Mouse (Mus musculus): Measurements from ENCODE around the gene Xrcc6. TPM values are rescaled to one million over a fixed set of nuclear protein-coding genes. Genes with fewer than 3 reads are reported as not detected.

The Xrcc6 gene
- polyA plus RNA-seq, 1 experiment from 2014 or later: 88.5 TPM

DNA sequence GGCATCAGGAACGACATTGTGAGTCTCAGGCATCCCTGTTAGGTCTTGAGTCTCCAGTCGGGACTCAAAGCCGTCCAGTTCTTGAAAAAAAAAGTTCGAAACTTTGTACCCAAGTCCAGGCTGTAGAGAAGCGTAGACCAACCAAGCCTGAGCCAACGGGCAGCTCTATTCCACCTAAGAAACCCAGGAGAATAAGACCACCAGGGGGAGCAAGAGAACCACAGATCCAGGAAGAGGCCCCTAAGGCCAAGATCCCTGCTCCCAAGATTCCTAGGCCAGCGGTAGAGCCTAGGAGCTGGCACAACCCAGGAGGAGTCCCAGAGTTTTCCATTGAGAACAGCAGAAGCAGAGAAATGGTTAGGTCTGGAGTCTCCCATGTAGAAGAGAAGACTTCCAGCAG, 77.9 kb downstream of the Xrcc6 start:
- ATAC-seq (ENCODE audit: low FRiP score, low read depth): no peak
- 14% methylated on average over 7 of the region's 7 CpGs for WGBS
- Histone ChIP-seq H3K36me3 (no peaks in the 10 kb centered on the region), H3K27me3 (peaks cover 65% of the 10 kb centered on the region), H3K4me3 (no peak overlapping the region), H3K9me3 (0 out of 2 replicates have a peak, but pooled peaks cover 7% of the 10 kb centered on the region), H3K27ac (no peak overlapping the region), H3K9ac (no peak overlapping the region), H3K4me1 (peaks cover 16% of the 10 kb centered on the region), H3K4me2 (replicated peaks) (no peak overlapping the region; the same call in 1 of the 2 replicates)

DNA sequence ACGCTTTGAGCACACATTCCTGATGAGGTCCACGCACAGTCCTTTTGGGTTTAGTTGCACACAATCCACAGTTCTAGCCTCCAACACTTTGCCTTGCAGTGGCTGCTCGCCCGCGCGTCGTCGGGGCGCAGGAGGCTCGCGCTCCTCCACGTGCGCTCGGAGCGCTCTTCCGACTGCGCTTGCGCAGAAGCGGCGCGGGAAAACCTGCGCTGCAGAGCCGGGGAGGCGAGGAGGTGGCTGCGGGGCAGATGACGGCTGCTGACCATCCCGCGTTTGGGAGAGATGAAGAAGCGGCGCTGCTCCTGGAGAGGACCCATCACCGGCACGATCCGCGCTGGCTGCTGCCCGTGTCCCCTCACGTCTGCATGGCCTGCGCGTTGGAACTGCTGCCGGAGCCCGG, 82.3 kb downstream of the Xrcc6 start, which contains the start of gene Mei1:
Gene Mei1 (plus strand): TSS at position 99 of the 400 bp plus-strand sequence.
- WGBS: 18% methylated on average over 40 of the region's 40 CpGs
- peak within 1 kb of the TSS; percentile 25 for H3K4me3 ChIP-seq

DNA sequence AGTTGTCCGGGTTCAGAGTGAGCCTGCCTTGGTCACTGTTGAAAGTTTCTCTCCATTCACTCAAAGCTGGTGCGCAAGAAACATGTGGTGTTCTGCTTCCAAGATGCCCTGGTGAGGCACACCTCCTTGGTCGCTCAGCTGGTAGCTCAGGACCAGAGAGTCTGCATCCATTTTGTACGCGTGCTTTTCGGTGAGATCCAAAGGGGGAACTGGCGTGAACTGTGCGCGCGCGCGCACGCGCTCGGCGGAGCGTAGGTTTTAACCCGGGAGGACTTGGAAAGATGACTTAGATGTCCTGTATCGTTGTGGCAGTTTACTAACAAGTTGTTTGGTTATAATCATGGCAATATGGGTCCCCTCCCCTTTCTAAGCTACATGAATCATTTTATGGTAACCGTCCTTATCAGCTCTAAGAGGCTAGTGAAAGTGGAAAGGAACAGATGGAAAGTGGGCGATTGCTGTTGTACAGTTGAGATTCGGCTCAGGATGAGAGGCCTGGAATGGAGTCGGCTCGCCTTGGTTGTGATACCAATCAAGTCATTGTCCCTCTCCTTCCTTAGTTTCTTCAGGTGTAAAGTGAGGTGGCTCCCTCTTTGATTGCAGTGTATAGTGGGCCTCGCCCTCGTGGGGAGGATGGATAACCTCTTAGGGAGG, 84.3 kb downstream of the Xrcc6 start:
- H3K4me2 ChIP-seq (replicated peaks): no peak overlapping the region
- H3K36me3 ChIP-seq: no peaks in the 10 kb centered on the region
- 89% methylated on average over 26 of the region's 26 CpGs for WGBS
- ATAC-seq (ENCODE audit: low FRiP score, low read depth): no peak
- H3K27me3 ChIP-seq: peaks cover 55% of the 10 kb centered on the region
- peaks cover 5% of the 10 kb centered on the region; the same call in 1 of the 2 replicates for H3K4me1 ChIP-seq
- H3K27ac ChIP-seq: no peak overlapping the region
- H3K9me3 ChIP-seq: 0 out of 2 replicates have a peak, but pooled peaks cover 7% of the 10 kb centered on the region
- H3K9ac ChIP-seq: no peak overlapping the region
- no peak overlapping the region for H3K4me3 ChIP-seq

More for the DNA sequence above, 82.3 kb downstream of the Xrcc6 start, which contains the start of gene Mei1:
- peak within 1 kb of the TSS; percentile 35; the same call in 1 of the 2 replicates for H3K9ac ChIP-seq
- H3K36me3 ChIP-seq: no peaks in the 10 kb centered on the region
- H3K9me3 ChIP-seq: 0 out of 2 replicates have a peak, but pooled peaks cover 7% of the 10 kb centered on the region
- H3K4me2 ChIP-seq (replicated peaks): peak within 1 kb of the TSS; percentile 57
- ATAC-seq (ENCODE audit: low FRiP score, low read depth): no peak
- H3K4me1 ChIP-seq: peaks cover 5% of the 10 kb centered on the region; the same call in 1 of the 2 replicates
- peaks cover 64% of the 10 kb centered on the region for H3K27me3 ChIP-seq
- H3K27ac ChIP-seq: no peak within 1 kb of the TSS

DNA sequence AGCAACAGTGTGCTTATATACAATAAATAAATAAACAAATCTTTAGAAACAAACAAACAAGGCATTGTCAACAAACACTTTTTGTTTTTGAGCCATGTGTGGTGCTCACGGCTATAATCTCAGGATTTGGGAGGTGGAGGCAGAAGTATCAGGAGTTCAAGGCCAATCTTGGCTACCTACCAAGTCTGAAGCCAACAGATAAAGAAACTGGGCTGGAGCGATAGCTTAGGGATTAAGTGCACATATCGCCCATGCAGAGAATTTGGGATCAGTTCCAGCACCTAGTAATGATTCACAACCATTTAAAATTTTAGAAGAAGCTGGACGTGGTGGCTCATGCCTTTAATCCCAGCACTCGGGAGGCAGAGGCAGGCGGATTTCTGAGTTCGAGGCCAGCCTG, 85.9 kb downstream of the Xrcc6 start:
- Histone ChIP-seq H3K9ac (no peak overlapping the region), H3K4me2 (replicated peaks) (no peak overlapping the region), H3K27me3 (peaks cover 45% of the 10 kb centered on the region), H3K27ac (no peak overlapping the region), H3K9me3 (0 out of 2 replicates have a peak, but pooled peaks cover 7% of the 10 kb centered on the region), H3K36me3 (no peaks in the 10 kb centered on the region), H3K4me1 (peaks cover 5% of the 10 kb centered on the region; the same call in 1 of the 2 replicates), H3K4me3 (no peak overlapping the region)
- 89% methylated on average over 7 of the region's 7 CpGs for WGBS
- ATAC-seq (ENCODE audit: low FRiP score, low read depth): no peak

DNA sequence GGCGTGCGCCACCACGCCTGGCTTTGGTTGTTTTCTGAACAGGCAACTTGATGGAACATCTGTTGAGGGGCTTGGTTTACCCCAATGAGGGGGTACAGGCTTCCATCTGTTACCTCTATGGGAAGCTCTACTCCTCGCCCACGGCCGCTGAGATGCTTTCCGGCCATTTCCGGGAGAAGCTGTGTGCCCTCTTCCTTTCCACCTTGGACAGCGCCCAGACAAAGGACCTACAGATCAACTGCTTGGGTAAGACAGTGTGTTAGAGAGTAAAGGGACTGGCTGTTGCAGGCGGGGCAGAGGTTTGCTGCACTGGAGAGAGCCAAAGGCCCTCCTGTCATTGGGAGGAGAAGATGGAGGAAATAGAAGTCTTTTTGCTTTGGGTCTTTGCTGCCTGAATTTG, 92.2 kb downstream of the Xrcc6 start:
- no peak overlapping the region for H3K4me3 ChIP-seq
- H3K4me1 ChIP-seq: no peaks in the 10 kb centered on the region
- WGBS: 53% methylated on average over 10 of the region's 10 CpGs
- ATAC-seq (ENCODE audit: low FRiP score, low read depth): no peak
- H3K9ac ChIP-seq: no peak overlapping the region
- no peaks in the 10 kb centered on the region for H3K27me3 ChIP-seq
- no peak overlapping the region for H3K27ac ChIP-seq
- H3K4me2 ChIP-seq (replicated peaks): no peak overlapping the region
- H3K9me3 ChIP-seq: no peaks in the 10 kb centered on the region
- H3K36me3 ChIP-seq: no peaks in the 10 kb centered on the region

DNA sequence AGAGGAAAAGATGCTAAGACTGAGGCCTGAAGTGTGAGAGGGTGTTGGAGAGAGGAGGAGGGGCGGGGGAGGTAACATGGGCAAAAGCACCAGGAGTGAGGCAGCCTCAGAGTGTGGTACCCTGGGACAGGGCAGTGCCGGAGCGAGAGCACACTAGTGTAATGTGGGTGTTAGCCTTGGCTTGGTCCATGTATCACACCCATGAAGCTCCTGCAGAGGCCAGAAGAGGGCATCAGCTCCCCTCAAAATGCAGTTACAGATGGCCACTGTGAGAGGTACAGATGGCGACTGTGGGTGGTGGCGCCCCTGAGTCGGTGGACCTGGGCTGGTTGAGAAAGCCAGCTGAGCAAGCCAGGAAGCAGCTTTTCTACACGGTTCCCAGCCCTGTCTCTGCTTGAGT, 93.5 kb downstream of the Xrcc6 start:
- no peak for ATAC-seq (ENCODE audit: low FRiP score, low read depth)
- no peaks in the 10 kb centered on the region for H3K9me3 ChIP-seq
- no peak overlapping the region for H3K4me3 ChIP-seq
- no peak overlapping the region for H3K9ac ChIP-seq
- H3K36me3 ChIP-seq: no peaks in the 10 kb centered on the region
- H3K27me3 ChIP-seq: no peaks in the 10 kb centered on the region
- H3K4me2 ChIP-seq (replicated peaks): no peak overlapping the region
- H3K4me1 ChIP-seq: no peaks in the 10 kb centered on the region
- 30% methylated on average over 7 of the region's 7 CpGs for WGBS
- H3K27ac ChIP-seq: no peak overlapping the region

DNA sequence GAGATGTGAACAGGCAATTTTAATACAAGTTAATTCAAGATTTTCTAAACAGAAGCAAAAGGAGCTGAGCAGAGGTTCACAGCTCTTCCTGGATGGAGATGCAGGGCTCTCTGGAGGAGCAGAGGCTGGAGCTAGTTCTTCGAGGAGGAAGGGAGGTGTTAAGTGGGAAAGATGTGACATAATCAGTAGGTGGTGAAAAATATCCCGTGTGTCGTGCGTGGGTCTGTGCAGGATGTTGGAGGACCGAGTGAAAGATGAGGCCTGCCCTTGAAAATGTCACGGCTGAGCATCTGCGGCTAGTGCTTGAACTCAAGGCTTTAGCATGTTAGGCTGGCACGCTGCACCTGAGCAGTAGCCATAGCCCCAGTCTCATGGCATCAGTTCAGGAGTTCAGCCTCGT, 98.0 kb downstream of the Xrcc6 start:
- Histone ChIP-seq H3K27me3 (peaks cover 10% of the 10 kb centered on the region), H3K9me3 (no peaks in the 10 kb centered on the region), H3K4me1 (no peaks in the 10 kb centered on the region), H3K4me3 (no peak overlapping the region), H3K9ac (no peak overlapping the region), H3K27ac (no peak overlapping the region), H3K36me3 (no peaks in the 10 kb centered on the region), H3K4me2 (replicated peaks) (no peak overlapping the region)
- 77% methylated on average over 9 of the region's 9 CpGs for WGBS
- no peak for ATAC-seq (ENCODE audit: low FRiP score, low read depth)

DNA sequence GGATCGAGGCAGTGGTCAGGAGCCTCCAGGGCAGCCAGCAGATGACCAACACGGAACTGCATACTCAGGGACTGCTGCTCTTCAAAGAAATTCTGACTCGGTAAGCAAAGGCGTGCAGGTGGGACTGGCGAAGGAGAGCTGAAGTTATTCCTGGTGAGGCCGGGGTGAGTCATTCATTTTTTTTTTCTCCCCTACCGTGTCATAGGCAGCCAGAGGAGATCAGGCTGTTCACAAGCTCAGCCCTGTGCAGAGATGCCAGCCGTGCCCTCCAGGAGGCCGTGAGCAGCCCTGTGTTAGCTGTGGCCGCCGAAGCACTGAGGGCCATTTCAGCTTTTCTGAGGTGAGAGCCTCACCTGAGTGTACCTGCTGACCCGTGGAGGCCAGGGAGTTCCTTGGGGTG, 98.5 kb downstream of the Xrcc6 start:
- Histone ChIP-seq H3K9ac (no peak overlapping the region), H3K36me3 (no peaks in the 10 kb centered on the region), H3K4me2 (replicated peaks) (no peak overlapping the region), H3K4me1 (no peaks in the 10 kb centered on the region), H3K9me3 (no peaks in the 10 kb centered on the region), H3K27me3 (peaks cover 10% of the 10 kb centered on the region), H3K27ac (no peak overlapping the region), H3K4me3 (no peak overlapping the region)
- no peak for ATAC-seq (ENCODE audit: low FRiP score, low read depth)
- WGBS: 83% methylated on average over 12 of the region's 12 CpGs

DNA sequence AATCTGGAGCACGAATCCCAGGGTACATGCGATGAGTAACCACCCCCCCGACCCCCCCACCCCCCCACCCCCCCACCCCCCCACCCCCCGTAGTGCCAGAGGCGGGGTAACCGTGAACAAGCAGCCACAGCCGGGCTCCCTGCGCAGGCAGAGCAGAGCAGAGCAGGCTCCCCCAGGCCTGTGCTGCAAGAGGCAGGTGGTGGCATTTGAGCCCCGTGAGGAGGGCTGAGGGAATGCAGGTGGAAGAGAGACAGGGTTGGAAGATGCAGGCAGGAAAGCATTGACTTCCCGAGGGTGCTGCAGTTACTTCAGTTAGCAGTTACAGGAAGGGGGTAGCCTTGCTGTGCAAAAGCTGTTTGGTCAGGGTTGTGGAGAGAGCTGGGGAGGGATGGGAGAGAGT, 99.6 kb downstream of the Xrcc6 start:
- no peaks in the 10 kb centered on the region for H3K4me1 ChIP-seq
- no peak overlapping the region for H3K27ac ChIP-seq
- H3K9ac ChIP-seq: no peak overlapping the region
- no peak for ATAC-seq (ENCODE audit: low FRiP score, low read depth)
- H3K9me3 ChIP-seq: no peaks in the 10 kb centered on the region
- H3K36me3 ChIP-seq: no peaks in the 10 kb centered on the region
- peaks cover 10% of the 10 kb centered on the region for H3K27me3 ChIP-seq
- 7% methylated on average over 10 of the region's 10 CpGs for WGBS
- H3K4me2 ChIP-seq (replicated peaks): no peak overlapping the region
- H3K4me3 ChIP-seq: no peak overlapping the region

Other genes with a start within 250 kb of the Xrcc6 start
- 39.5 and 40.4 TPM in 2 replicates for gene Zc3h7b, start 242.8 kb upstream of the Xrcc6 start, polyA plus RNA-seq (2015; fragmentation: Nextera tagmentation; extraction: Ambion mirVana)
- gene Rangap1, start 242.3 kb upstream of the Xrcc6 start, polyA plus RNA-seq (2015; fragmentation: Nextera tagmentation; extraction: Ambion mirVana): 98.8 and 107 TPM in 2 replicates
- 25.4 and 26.0 TPM in 2 replicates for gene Tef, start 185.4 kb upstream of the Xrcc6 start, polyA plus RNA-seq (2015; fragmentation: Nextera tagmentation; extraction: Ambion mirVana)
- gene Tob2, start 129.0 kb upstream of the Xrcc6 start, polyA plus RNA-seq (2015; fragmentation: Nextera tagmentation; extraction: Ambion mirVana): 24.6 and 26.0 TPM in 2 replicates
- gene Phf5a, start 115.9 kb upstream of the Xrcc6 start, polyA plus RNA-seq (2015; fragmentation: Nextera tagmentation; extraction: Ambion mirVana): 151 and 158 TPM in 2 replicates
- gene Aco2, start 115.5 kb upstream of the Xrcc6 start, polyA plus RNA-seq (2015; fragmentation: Nextera tagmentation; extraction: Ambion mirVana): 142 and 156 TPM in 2 replicates
- gene Polr3h, start 61.6 kb upstream of the Xrcc6 start, polyA plus RNA-seq (2015; fragmentation: Nextera tagmentation; extraction: Ambion mirVana): 56.9 and 57.9 TPM in 2 replicates
- 13.4 and 15.0 TPM in 2 replicates for gene Csdc2, start 51.1 kb upstream of the Xrcc6 start, polyA plus RNA-seq (2015; fragmentation: Nextera tagmentation; extraction: Ambion mirVana)
- 26.3 and 26.8 TPM in 2 replicates for gene Pmm1, start 26.9 kb upstream of the Xrcc6 start, polyA plus RNA-seq (2015; fragmentation: Nextera tagmentation; extraction: Ambion mirVana)
- gene 1700029P11Rik, start 7.3 kb upstream of the Xrcc6 start, polyA plus RNA-seq (2015; fragmentation: Nextera tagmentation; extraction: Ambion mirVana): not detected in 2 replicates
- 26.6 and 26.9 TPM in 2 replicates for gene Desi1, start 46.0 kb downstream of the Xrcc6 start, polyA plus RNA-seq (2015; fragmentation: Nextera tagmentation; extraction: Ambion mirVana)
- gene Snu13, start 59.8 kb downstream of the Xrcc6 start, polyA plus RNA-seq (2015; fragmentation: Nextera tagmentation; extraction: Ambion mirVana): 294 and 308 TPM in 2 replicates
- gene 4930407I10Rik, start 71.3 kb downstream of the Xrcc6 start, polyA plus RNA-seq (2015; fragmentation: Nextera tagmentation; extraction: Ambion mirVana): 0.03 TPM in 1 of 2 replicates, not detected in the other
- 0.11 and 0.17 TPM in 2 replicates for gene Mei1, start 82.2 kb downstream of the Xrcc6 start, polyA plus RNA-seq (2015; fragmentation: Nextera tagmentation; extraction: Ambion mirVana)
- 27.6 and 30.3 TPM in 2 replicates for gene Ccdc134, start 140.1 kb downstream of the Xrcc6 start, polyA plus RNA-seq (2015; fragmentation: Nextera tagmentation; extraction: Ambion mirVana)
- gene Srebf2, start 159.3 kb downstream of the Xrcc6 start, polyA plus RNA-seq (2015; fragmentation: Nextera tagmentation; extraction: Ambion mirVana): 168 and 173 TPM in 2 replicates
- 0.15 and 0.34 TPM in 2 replicates for gene Shisa8, start 225.0 kb downstream of the Xrcc6 start, polyA plus RNA-seq (2015; fragmentation: Nextera tagmentation; extraction: Ambion mirVana)
- gene Tnfrsf13c, start 236.5 kb downstream of the Xrcc6 start, polyA plus RNA-seq (2015; fragmentation: Nextera tagmentation; extraction: Ambion mirVana): 0.13 and 0.15 TPM in 2 replicates

All from limb, embryonic 13.5 days (tissue).